Mouse (Mus musculus): Measurements from ENCODE around the gene Faim. TPM values are rescaled to one million over a fixed set of nuclear protein-coding genes. Genes with fewer than 3 reads are reported as not detected.

The Faim gene
- polyA plus RNA-seq, 1 experiment from 2014 or later, result 87.3 TPM

GRCm38 (mm10) chr9:99049760-99050159, 63.6 kb downstream of the Faim start:
- DNase-seq (ENCODE audit: low spot score, missing footprints) (peak; percentile 1), ATAC-seq (ENCODE audit: low FRiP score) (no peak)
- Histone ChIP-seq H3K4me3 (ENCODE audit: low read depth, low read length) (no peak overlapping the region), H3K9me3 (ENCODE audit: control insufficient read depth, low read length) (no peaks in the 10 kb centered on the region), H3K27ac (ENCODE audit: low read depth, low read length) (no peak overlapping the region), H3K9ac (ENCODE audit: low read length) (no peak overlapping the region), H3K27me3 (ENCODE audit: control insufficient read depth, insufficient read depth, low read length) (no peaks in the 10 kb centered on the region), H3K4me1 (ENCODE audit: control insufficient read depth, insufficient read depth, low read length) (no peaks in the 10 kb centered on the region), H3K4me2 (no peak overlapping the region), H3K36me3 (ENCODE audit: control insufficient read depth, insufficient read depth, low read length) (no peaks in the 10 kb centered on the region)
- 77% methylated on average over 6 of the region's 6 CpGs for WGBS

Other genes with a start within 250 kb of the Faim start
- gene Prr23a1, start 143.9 kb upstream of the Faim start, polyA plus RNA-seq (2014; fragmentation: Nextera tagmentation; extraction: Ambion mirVana), result not detected in 2 replicates
- gene Prr23a2, start 129.9 kb upstream of the Faim start, polyA plus RNA-seq (2014; fragmentation: Nextera tagmentation; extraction: Ambion mirVana), result not detected in 2 replicates
- 0.12 TPM in 1 of 2 replicates, not detected in the other for gene Prr23a3, start 121.6 kb upstream of the Faim start, polyA plus RNA-seq (2014; fragmentation: Nextera tagmentation; extraction: Ambion mirVana)
- 0.11 TPM in 1 of 2 replicates, not detected in the other for gene 7420426K07Rik, start 83.3 kb upstream of the Faim start, polyA plus RNA-seq (2014; fragmentation: Nextera tagmentation; extraction: Ambion mirVana)
- gene Foxl2, start 31.1 kb upstream of the Faim start, polyA plus RNA-seq (2014; fragmentation: Nextera tagmentation; extraction: Ambion mirVana), result 2.2 and 3.6 TPM in 2 replicates
- 0.08 TPM in 1 of 2 replicates, not detected in the other for gene Gm1123, start 49.3 kb downstream of the Faim start, polyA plus RNA-seq (2014; fragmentation: Nextera tagmentation; extraction: Ambion mirVana)
- 1.1 and 1.4 TPM in 2 replicates for gene Pik3cb, start 154.2 kb downstream of the Faim start, polyA plus RNA-seq (2014; fragmentation: Nextera tagmentation; extraction: Ambion mirVana)